Mouse (Mus musculus) forebrain, embryonic 12.5 days (tissue): ENCODE results near the gene Fam172a. TPM values are rescaled to one million over a fixed set of nuclear protein-coding genes. Genes with fewer than 3 reads are reported as not detected.

Experiments
- ATAC-seq: fragments of 200-750 bp; cut with Nextera tagmentation; 2 replicates; pipeline ENCODE4 v1.8.0; 2017; ENCODE audit warnings: moderate TSS enrichment; ENCODE audit not compliant: low FRiP score
- H3K27ac ChIP-seq: fragments of 300-500 bp; sonication (generic); 2 replicates; pipeline ENCODE4 v1.5.1; 2016; ENCODE audit warnings: mild to moderate bottlenecking
- H3K27me3 ChIP-seq: fragments of 300-500 bp; sonication (generic); 2 replicates; pipeline ENCODE4 v1.6.1; 2016; ENCODE audit warnings: mild to moderate bottlenecking
- H3K36me3 ChIP-seq: fragments of 300-500 bp; sonication (generic); replicated peaks from 2 replicates; pipeline ENCODE4 v1.6.1; 2016; ENCODE audit warnings: mild to moderate bottlenecking
- H3K4me1 ChIP-seq: fragments of 300-500 bp; sonication (generic); 2 replicates; pipeline ENCODE4 v1.6.1; 2016
- H3K4me2 ChIP-seq: fragments of 300-500 bp; sonication (generic); 2 replicates; pipeline ENCODE4 v1.6.1; 2016; ENCODE audit warnings: mild to moderate bottlenecking, moderate library complexity
- H3K4me3 ChIP-seq: fragments of 300-500 bp; sonication (generic); replicated peaks from 2 replicates; pipeline ENCODE4 v1.5.1; 2016; ENCODE audit warnings: mild to moderate bottlenecking
- H3K9ac ChIP-seq: fragments of 300-500 bp; sonication (generic); 2 replicates; pipeline ENCODE4 v1.6.1; 2016; ENCODE audit warnings: mild to moderate bottlenecking
- H3K9me3 ChIP-seq: fragments of 300-500 bp; sonication (generic); 2 replicates; pipeline ENCODE4 v1.6.1; 2016
- WGBS: fragments of 180-500 bp; shearing (Covaris S2); methylation state at CpG from one replicate; pipeline ENCODE4 v1.1.7; 2016; 5-methylcytosine and 5-hydroxymethylcytosine counted together
- polyA plus RNA-seq: library from polyadenylated mRNA; unstranded; fragments of >200 nt; fragmentation: Nextera tagmentation; extraction: Ambion mirVana; gene quantifications from 2 replicates; pipeline ENCODE4 v1.2.1, GENCODE M21; 2016

Fam172a gene
- polyA plus RNA-seq, 1 experiment from 2014 or later = 52.1 TPM

DNA sequence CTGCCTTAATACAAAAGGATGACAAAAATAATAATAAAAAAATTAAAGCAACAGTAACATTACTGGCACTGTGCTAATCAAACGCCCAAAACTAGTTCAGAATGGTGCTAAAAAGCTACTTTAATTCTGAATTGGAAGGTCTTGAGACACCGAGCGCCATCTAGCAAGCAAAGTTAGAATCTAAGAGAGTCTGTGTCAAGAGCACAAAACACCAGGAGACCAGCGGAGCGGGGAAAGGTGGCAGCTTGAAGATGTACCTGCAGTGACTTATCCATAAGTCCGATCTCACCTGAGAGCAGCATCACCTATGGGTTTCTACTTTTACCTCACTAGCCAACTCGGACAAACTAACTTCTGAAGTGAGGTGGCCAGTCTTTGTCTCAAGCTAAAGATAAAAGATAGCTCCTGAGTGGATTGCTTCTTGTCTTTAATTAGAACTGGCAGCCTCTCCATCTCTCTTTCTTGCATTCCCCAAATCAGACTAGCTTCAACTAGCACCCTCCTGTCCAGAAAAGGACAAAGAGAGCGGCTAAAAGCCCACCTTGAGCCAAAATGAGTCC lies 474.1 kb downstream of the Fam172a start:
- peak overlapping the region; percentile 38 for H3K4me3 ChIP-seq
- peak overlapping the region; percentile 54 for H3K4me2 ChIP-seq
- ATAC-seq = no peak
- H3K27me3 ChIP-seq = peaks cover 63% of the 10 kb centered on the region
- WGBS = 2% methylated on average over 8 of the region's 8 CpGs
- H3K4me1 ChIP-seq = peaks cover 20% of the 10 kb centered on the region
- no peaks in the 10 kb centered on the region for H3K9me3 ChIP-seq
- H3K27ac ChIP-seq = peak overlapping the region; percentile 93
- peak overlapping the region; percentile 63 for H3K9ac ChIP-seq
- no peaks in the 10 kb centered on the region for H3K36me3 ChIP-seq

DNA sequence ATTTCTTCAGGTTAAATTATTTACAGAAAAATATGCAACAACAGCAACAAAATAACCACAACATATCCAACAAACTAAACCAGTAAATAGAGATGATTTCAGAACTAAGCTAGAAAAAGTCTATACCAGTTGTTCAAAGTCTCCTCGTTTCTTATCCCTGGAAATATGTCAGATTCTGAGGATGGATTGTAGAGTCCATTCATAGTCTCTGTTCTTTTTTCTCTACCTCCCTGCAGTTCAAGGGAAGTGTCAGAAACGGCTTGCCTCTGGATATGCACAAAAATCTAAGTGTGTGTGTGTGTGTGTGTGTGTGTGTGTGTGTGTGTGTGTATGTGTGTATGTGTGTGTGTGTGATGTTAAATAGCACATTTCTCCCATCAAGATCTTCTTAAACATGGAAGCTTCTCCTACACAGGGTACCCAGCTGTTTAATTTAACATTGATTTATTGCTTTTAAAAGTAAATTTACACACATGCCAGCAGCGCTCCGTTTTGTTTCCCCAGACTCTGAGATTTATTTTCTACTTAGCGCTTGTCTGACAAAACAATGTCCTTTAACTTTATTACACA lies 475.6 kb downstream of the Fam172a start:
- H3K27me3 ChIP-seq = peaks cover 59% of the 10 kb centered on the region
- no peak for ATAC-seq
- H3K4me3 ChIP-seq = peak overlapping the region; percentile 47
- peaks cover 24% of the 10 kb centered on the region for H3K4me1 ChIP-seq
- peak overlapping the region; percentile 77 for H3K9ac ChIP-seq
- no peaks in the 10 kb centered on the region for H3K36me3 ChIP-seq
- peak overlapping the region; percentile 98 for H3K27ac ChIP-seq
- WGBS = 8% methylated on average over 5 of the region's 5 CpGs
- H3K4me2 ChIP-seq = peak overlapping the region; percentile 61
- H3K9me3 ChIP-seq = no peaks in the 10 kb centered on the region

GRCm38 (mm10) chr13:78178021-78178420 lies 476.2 kb downstream of the Fam172a start:
- 0% methylated on average over 1 of the region's 1 CpGs for WGBS
- no peak for ATAC-seq
- H3K9ac ChIP-seq = peak overlapping the region; percentile 77

DNA sequence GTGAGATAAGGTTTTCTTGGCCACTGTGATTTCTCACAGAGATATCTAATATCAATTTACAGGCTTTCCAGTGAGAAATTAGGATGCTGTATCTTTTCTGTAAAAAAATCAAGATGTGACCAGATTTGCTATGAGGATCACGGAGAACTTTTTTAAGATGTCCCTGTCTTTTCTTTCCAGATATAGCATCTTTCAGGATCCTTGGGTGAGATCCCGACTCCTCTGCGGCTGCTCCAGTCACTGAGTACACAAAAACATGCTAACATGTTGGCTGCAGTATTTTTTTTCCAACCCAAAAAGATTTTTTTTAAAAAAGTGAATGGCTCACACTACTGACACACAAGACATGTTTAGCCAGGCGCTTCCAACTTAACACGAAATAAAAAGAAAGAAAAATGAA lies 476.9 kb downstream of the Fam172a start:
- peak overlapping the region; percentile 47 for H3K4me3 ChIP-seq
- H3K9ac ChIP-seq = peak overlapping the region; percentile 77
- peak overlapping the region; percentile 98 for H3K27ac ChIP-seq
- H3K4me1 ChIP-seq = peaks cover 35% of the 10 kb centered on the region
- H3K27me3 ChIP-seq = peaks cover 59% of the 10 kb centered on the region
- no peaks in the 10 kb centered on the region for H3K9me3 ChIP-seq
- ATAC-seq = no peak
- H3K4me2 ChIP-seq = peak overlapping the region; percentile 61
- no peaks in the 10 kb centered on the region for H3K36me3 ChIP-seq
- WGBS = 4% methylated on average over 5 of the region's 5 CpGs

More at GRCm38 (mm10) chr13:78178021-78178420, 476.2 kb downstream of the Fam172a start:
- H3K9me3 ChIP-seq = no peaks in the 10 kb centered on the region
- peaks cover 29% of the 10 kb centered on the region for H3K4me1 ChIP-seq
- H3K36me3 ChIP-seq = no peaks in the 10 kb centered on the region
- H3K27ac ChIP-seq = peak overlapping the region; percentile 98
- peaks cover 60% of the 10 kb centered on the region for H3K27me3 ChIP-seq
- H3K4me3 ChIP-seq = peak overlapping the region; percentile 47
- peak overlapping the region; percentile 61 for H3K4me2 ChIP-seq

GRCm38 (mm10) chr13:78179312-78180097 lies 477.7 kb downstream of the Fam172a start:
- Histone ChIP-seq H3K36me3 (no peaks in the 10 kb centered on the region), H3K27ac (peak overlapping the region; percentile 98), H3K4me2 (peak overlapping the region; percentile 61), H3K4me1 (peaks cover 43% of the 10 kb centered on the region), H3K27me3 (peaks cover 57% of the 10 kb centered on the region), H3K9ac (peak overlapping the region; percentile 77), H3K4me3 (peak overlapping the region; percentile 47), H3K9me3 (no peaks in the 10 kb centered on the region)
- WGBS = under 1% methylated on average over 38 of the region's 38 CpGs
- ATAC-seq = peak; percentile 66

DNA sequence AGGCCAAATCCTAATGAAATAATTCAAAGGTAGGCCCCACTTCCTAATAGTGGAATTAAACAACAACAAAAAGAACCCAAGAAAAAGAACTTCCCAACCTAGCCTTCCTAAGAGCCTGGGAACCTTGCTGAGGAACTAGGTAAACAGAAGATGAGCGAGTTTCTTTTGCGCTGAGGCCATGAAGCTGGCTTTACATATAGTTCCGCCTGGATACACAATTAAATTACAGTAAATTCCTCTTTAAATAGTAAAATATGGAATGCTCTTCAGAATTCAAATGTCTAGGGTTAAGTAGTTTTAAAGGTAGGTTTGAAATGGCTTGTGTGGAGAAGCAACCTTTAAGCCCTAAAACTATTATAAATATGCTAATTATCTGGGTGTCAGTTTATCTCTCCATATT lies 478.4 kb downstream of the Fam172a start:
- Histone ChIP-seq H3K4me2 (peak overlapping the region; percentile 61), H3K4me3 (peak overlapping the region; percentile 47), H3K27me3 (peaks cover 60% of the 10 kb centered on the region), H3K4me1 (peaks cover 49% of the 10 kb centered on the region), H3K9ac (peak overlapping the region; percentile 77), H3K36me3 (no peaks in the 10 kb centered on the region), H3K9me3 (no peaks in the 10 kb centered on the region), H3K27ac (peak overlapping the region; percentile 98)
- ATAC-seq = no peak
- 12% methylated on average over 3 of the region's 3 CpGs for WGBS

- WGBS = under 1% methylated on average over 43 of the region's 44 CpGs
Observed at GRCm38 (mm10) chr13:78181071-78181929, 479.5 kb downstream of the Fam172a start.

GRCm38 (mm10) chr13:78181930-78182558 lies 480.2 kb downstream of the Fam172a start:
- peaks cover 56% of the 10 kb centered on the region for H3K4me1 ChIP-seq
- H3K27ac ChIP-seq = peak overlapping the region; percentile 97
- H3K9ac ChIP-seq = peak overlapping the region; percentile 68
- WGBS = under 1% methylated on average over 13 of the region's 14 CpGs
- H3K36me3 ChIP-seq = no peaks in the 10 kb centered on the region
- H3K4me2 ChIP-seq = peak overlapping the region; percentile 61
- no peaks in the 10 kb centered on the region for H3K9me3 ChIP-seq
- peaks cover 64% of the 10 kb centered on the region for H3K27me3 ChIP-seq
- H3K4me3 ChIP-seq = peak overlapping the region; percentile 42
- peak; percentile 56 for ATAC-seq

More at GRCm38 (mm10) chr13:78181071-78181929, 479.5 kb downstream of the Fam172a start:
- Histone ChIP-seq H3K4me1 (peaks cover 53% of the 10 kb centered on the region), H3K9ac (peak overlapping the region; percentile 68), H3K9me3 (no peaks in the 10 kb centered on the region), H3K27ac (peak overlapping the region; percentile 97), H3K4me3 (peak overlapping the region; percentile 42), H3K27me3 (peaks cover 64% of the 10 kb centered on the region), H3K4me2 (peak overlapping the region; percentile 61), H3K36me3 (no peaks in the 10 kb centered on the region)
- ATAC-seq = peak; percentile 12

DNA sequence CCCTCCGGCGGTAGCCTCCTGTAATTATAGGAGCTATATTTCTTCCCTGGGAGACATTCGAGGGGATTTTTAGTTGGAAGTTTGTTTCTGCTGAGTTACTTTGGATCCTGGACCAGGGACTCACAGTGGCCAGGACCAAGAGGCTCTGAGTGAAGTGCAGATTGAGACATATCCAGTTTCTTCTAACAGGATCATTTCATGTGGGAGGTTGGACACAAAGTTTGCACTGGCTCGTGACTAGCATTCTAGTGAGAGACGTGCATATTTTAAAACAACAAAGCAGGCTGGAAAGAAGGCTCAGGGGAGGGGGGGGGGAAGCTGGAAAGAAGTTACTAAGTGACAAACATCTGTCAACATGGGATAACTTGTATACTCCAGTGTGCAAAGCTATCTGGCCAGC lies 481.2 kb downstream of the Fam172a start:
- ATAC-seq = no peak
- peaks cover 68% of the 10 kb centered on the region for H3K27me3 ChIP-seq

GRCm38 (mm10) chr13:78183986-78184385 lies 482.2 kb downstream of the Fam172a start:
- ATAC-seq = peak; percentile 66
- Histone ChIP-seq H3K4me1 (peaks cover 71% of the 10 kb centered on the region), H3K9ac (peak overlapping the region; percentile 68), H3K4me3 (peak overlapping the region; percentile 42), H3K36me3 (peaks cover 8% of the 10 kb centered on the region; the same call in 1 of the 2 replicates), H3K4me2 (peak overlapping the region; percentile 61), H3K27ac (peak overlapping the region; percentile 97), H3K9me3 (no peaks in the 10 kb centered on the region), H3K27me3 (peaks cover 72% of the 10 kb centered on the region)
- WGBS = 4% methylated on average over 5 of the region's 5 CpGs

More for the DNA sequence above, 481.2 kb downstream of the Fam172a start:
- no peaks in the 10 kb centered on the region for H3K9me3 ChIP-seq
- peak overlapping the region; percentile 61 for H3K4me2 ChIP-seq
- H3K36me3 ChIP-seq = 0 out of 2 replicates have a peak, but pooled peaks cover 6% of the 10 kb centered on the region
- peaks cover 65% of the 10 kb centered on the region for H3K4me1 ChIP-seq
- peak overlapping the region; percentile 97 for H3K27ac ChIP-seq
- peak overlapping the region; percentile 68 for H3K9ac ChIP-seq
- WGBS = under 1% methylated on average over 5 of the region's 5 CpGs
- peak overlapping the region; percentile 42 for H3K4me3 ChIP-seq

GRCm38 (mm10) chr13:78184786-78185466 lies 483.1 kb downstream of the Fam172a start:
- Histone ChIP-seq H3K9me3 (no peaks in the 10 kb centered on the region), H3K36me3 (peaks cover 14% of the 10 kb centered on the region), H3K27me3 (peaks cover 69% of the 10 kb centered on the region), H3K4me2 (peak overlapping the region; percentile 61), H3K9ac (peak overlapping the region; percentile 68), H3K27ac (peak overlapping the region; percentile 97), H3K4me3 (peak overlapping the region; percentile 12), H3K4me1 (peaks cover 68% of the 10 kb centered on the region)
- ATAC-seq = no peak
- WGBS = 4% methylated on average over 14 of the region's 14 CpGs
